Mouse (Mus musculus) embryonic facial prominence, embryonic 14.5 days (tissue): Measurements from ENCODE around the gene Zpr1. TPM values are rescaled to one million over a fixed set of nuclear protein-coding genes. Genes with fewer than 3 reads are reported as not detected.
"Not testable (repeated sequence)": the region's sequence is repeated elsewhere in the genome, so short reads cannot be mapped to it uniquely, and the experiment has no call there.

Source experiments
- ATAC-seq: fragments of 200-750 bp; cut with Nextera tagmentation; 2 replicates; pipeline ENCODE4 v1.8.0; 2017; ENCODE audit warnings: low read depth, moderate number of reproducible peaks, moderate TSS enrichment
- DNase-seq: peaks from one replicate; pipeline ENCODE4 v3.0.0-alpha.2; 2015; ENCODE audit warnings: low spot score
- H3K27ac ChIP-seq: fragments of 300-500 bp; sonication (generic); replicated peaks from 2 replicates; pipeline ENCODE4 v1.5.1; 2014; ENCODE audit warnings: low read depth, mild to moderate bottlenecking, low read length, moderate library complexity
- H3K27me3 ChIP-seq: fragments of 300-500 bp; sonication (generic); replicated peaks from 2 replicates; pipeline ENCODE4 v1.6.1; 2014; ENCODE audit warnings: low read length; ENCODE audit not compliant: control insufficient read depth, insufficient read depth
- H3K36me3 ChIP-seq: fragments of 300-500 bp; sonication (generic); 2 replicates; pipeline ENCODE4 v1.6.1; 2014; ENCODE audit warnings: low read length, mixed read lengths; ENCODE audit not compliant: control insufficient read depth, insufficient read depth
- H3K4me1 ChIP-seq: fragments of 300-500 bp; sonication (generic); 2 replicates; pipeline ENCODE4 v1.6.1; 2014; ENCODE audit warnings: antibody characterized with exemption, low read length; ENCODE audit not compliant: control insufficient read depth, insufficient read depth
- H3K4me2 ChIP-seq: fragments of 300-500 bp; sonication (generic); 2 replicates; pipeline ENCODE4 v1.6.1; 2014; ENCODE audit warnings: low read depth, mild to moderate bottlenecking, low read length, moderate library complexity, mixed read lengths
- H3K4me3 ChIP-seq: fragments of 300-500 bp; sonication (generic); 2 replicates; pipeline ENCODE4 v1.5.1; 2014; ENCODE audit warnings: low read depth, mild to moderate bottlenecking, low read length
- H3K9ac ChIP-seq: fragments of 300-500 bp; sonication (generic); 2 replicates; pipeline ENCODE4 v1.6.1; 2014; ENCODE audit warnings: low read depth, mild to moderate bottlenecking, low read length, moderate library complexity, mixed read lengths
- H3K9me3 ChIP-seq: fragments of 300-500 bp; sonication (generic); 2 replicates; pipeline ENCODE4 v1.6.1; 2016; ENCODE audit warnings: low read length; ENCODE audit not compliant: control insufficient read depth
- WGBS: fragments of 180-500 bp; shearing (Covaris S2); extraction: QIAGEN DNeasy Blood & Tissue Kit; methylation state at CpG from one replicate; pipeline ENCODE4 v1.1.7; 2014; 5-methylcytosine and 5-hydroxymethylcytosine counted together
- polyA plus RNA-seq: library from polyadenylated mRNA; unstranded; fragments of >200 nt; fragmentation: Nextera tagmentation; extraction: Ambion mirVana; gene quantifications from 2 replicates; pipeline ENCODE4 v1.2.1, GENCODE M21; 2014

Gene Zpr1
- polyA plus RNA-seq, 1 experiment from 2014 or later = 54.6 TPM

GRCm38 (mm10) chr9:46315807-46316365, 43.0 kb downstream of the Zpr1 start:
- WGBS = 41% methylated on average over 11 of the region's 11 CpGs
- Histone ChIP-seq H3K27ac (no peak overlapping the region), H3K4me2 (no peak overlapping the region), H3K36me3 (no peaks in the 10 kb centered on the region), H3K9ac (no peak overlapping the region), H3K4me1 (no peaks in the 10 kb centered on the region), H3K4me3 (no peak overlapping the region), H3K27me3 (no peaks in the 10 kb centered on the region), H3K9me3 (no peaks in the 10 kb centered on the region)
- no peak for DNase-seq
- no peak for ATAC-seq

GRCm38 (mm10) chr9:46316388-46316787, 43.5 kb downstream of the Zpr1 start:
- no peaks in the 10 kb centered on the region for H3K27me3 ChIP-seq
- DNase-seq (peak; percentile 36), ATAC-seq (no peak)
- no peaks in the 10 kb centered on the region for H3K4me1 ChIP-seq
- no peak overlapping the region for H3K27ac ChIP-seq
- H3K9me3 ChIP-seq = no peaks in the 10 kb centered on the region
- no peaks in the 10 kb centered on the region for H3K36me3 ChIP-seq
- H3K4me3 ChIP-seq = no peak overlapping the region
- H3K4me2 ChIP-seq = no peak overlapping the region
- H3K9ac ChIP-seq = no peak overlapping the region
- 19% methylated on average over 5 of the region's 5 CpGs for WGBS

GRCm38 (mm10) chr9:46316909-46317308, 44.0 kb downstream of the Zpr1 start:
- Histone ChIP-seq H3K4me3 (no peak overlapping the region), H3K27ac (no peak overlapping the region), H3K9ac (no peak overlapping the region), H3K36me3 (no peaks in the 10 kb centered on the region), H3K4me2 (no peak overlapping the region), H3K27me3 (no peaks in the 10 kb centered on the region), H3K4me1 (no peaks in the 10 kb centered on the region), H3K9me3 (no peaks in the 10 kb centered on the region)
- no peak for ATAC-seq
- no peak for DNase-seq
- 60% methylated on average over 8 of the region's 8 CpGs for WGBS

- Histone ChIP-seq H3K36me3 (no peaks in the 10 kb centered on the region), H3K9ac (no peak overlapping the region), H3K4me3 (no peak overlapping the region), H3K9me3 (no peaks in the 10 kb centered on the region), H3K27ac (no peak overlapping the region), H3K4me1 (no peaks in the 10 kb centered on the region), H3K27me3 (no peaks in the 10 kb centered on the region), H3K4me2 (no peak overlapping the region)
- ATAC-seq (no peak), DNase-seq (no peak)
- WGBS = 100% methylated on average over 3 of the region's 3 CpGs
These were observed 45.1 kb downstream of the Zpr1 start for GRCm38 (mm10) chr9:46317957-46318356.

DNA sequence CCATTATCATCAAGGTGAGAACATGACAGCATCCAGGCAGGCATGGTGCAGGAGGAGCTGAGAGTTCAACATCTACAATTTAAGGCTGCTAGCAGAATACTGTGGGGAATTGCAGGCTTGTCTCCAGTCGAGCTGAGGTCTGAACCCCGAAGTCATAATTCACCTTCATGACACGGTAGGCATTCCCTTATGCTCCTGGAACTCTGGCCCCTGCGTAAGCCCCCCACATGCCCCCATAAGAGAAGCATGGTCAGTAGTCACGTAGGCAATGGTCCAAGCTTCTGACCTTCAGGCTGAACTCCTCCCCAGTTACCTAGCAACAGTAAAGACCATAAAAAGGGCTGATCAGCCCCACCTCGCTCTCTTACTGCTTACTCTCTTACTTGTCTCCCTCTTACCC, 47.0 kb downstream of the Zpr1 start, which contains the start of gene 4931429L15Rik:
4931429L15Rik (minus strand) TSS at position 101 of the 400 bp plus-strand sequence.
- H3K4me1 ChIP-seq, H3K9ac ChIP-seq, H3K27me3 ChIP-seq, DNase-seq, ATAC-seq, H3K4me3 ChIP-seq, H3K9me3 ChIP-seq, H3K4me2 ChIP-seq, H3K36me3 ChIP-seq, H3K27ac ChIP-seq: not testable (repeated sequence)
- WGBS = 85% methylated on average over 6 of the region's 6 CpGs

GRCm38 (mm10) chr9:46320461-46320860, 47.6 kb downstream of the Zpr1 start:
- no peak for DNase-seq
- ATAC-seq = no peak
- Histone ChIP-seq H3K9me3 (no peaks in the 10 kb centered on the region), H3K9ac (no peak overlapping the region), H3K36me3 (no peaks in the 10 kb centered on the region), H3K27ac (no peak overlapping the region), H3K27me3 (no peaks in the 10 kb centered on the region), H3K4me2 (no peak overlapping the region), H3K4me1 (no peaks in the 10 kb centered on the region), H3K4me3 (no peak overlapping the region)
- WGBS = 84% methylated on average over 2 of the region's 2 CpGs

GRCm38 (mm10) chr9:46326694-46327405, 54.0 kb downstream of the Zpr1 start:
- H3K4me2 ChIP-seq = no peak overlapping the region
- DNase-seq (no peak), ATAC-seq (no peak)
- H3K4me1 ChIP-seq = peaks cover 17% of the 10 kb centered on the region; the same call in 1 of the 2 replicates
- no peak overlapping the region for H3K4me3 ChIP-seq
- H3K36me3 ChIP-seq = no peaks in the 10 kb centered on the region
- WGBS = 91% methylated on average over 11 of the region's 11 CpGs
- no peak overlapping the region for H3K27ac ChIP-seq
- no peak overlapping the region for H3K9ac ChIP-seq
- no peaks in the 10 kb centered on the region for H3K9me3 ChIP-seq
- H3K27me3 ChIP-seq = no peaks in the 10 kb centered on the region

- peaks cover 17% of the 10 kb centered on the region; the same call in 1 of the 2 replicates for H3K4me1 ChIP-seq
- 67% methylated on average over 25 of the region's 25 CpGs for WGBS
- H3K27ac ChIP-seq = no peak overlapping the region; the same call in 1 of the 2 replicates
- no peak for ATAC-seq
- no peaks in the 10 kb centered on the region; the same call in 1 of the 2 replicates for H3K27me3 ChIP-seq
- no peak for DNase-seq
- no peaks in the 10 kb centered on the region for H3K9me3 ChIP-seq
- H3K4me2 ChIP-seq = peak overlapping the region; percentile 60
- H3K9ac ChIP-seq = peak overlapping the region; percentile 66; the same call in 1 of the 2 replicates
- H3K36me3 ChIP-seq = no peaks in the 10 kb centered on the region
- no peak overlapping the region for H3K4me3 ChIP-seq
These were observed 55.1 kb downstream of the Zpr1 start for GRCm38 (mm10) chr9:46327706-46328571.
